Mouse (Mus musculus) kidney, postnatal 36 days (tissue): Measurements from ENCODE around the gene Psma6.
A peak's percentile ranks its signal among the peaks of the same experiment; 100 is the strongest.
"Not testable (repeated sequence)": the region's sequence is repeated elsewhere in the genome, so short reads cannot be mapped to it uniquely, and the experiment has no call there.

ENCODE experiments used
- DNase-seq, 2 experiments: peaks; one replicate each; pipeline ENCODE4 v3.0.0; 2021 to 2022; ENCODE audit warnings: mixed read lengths in 2 of 2

Psma6 gene

DNA sequence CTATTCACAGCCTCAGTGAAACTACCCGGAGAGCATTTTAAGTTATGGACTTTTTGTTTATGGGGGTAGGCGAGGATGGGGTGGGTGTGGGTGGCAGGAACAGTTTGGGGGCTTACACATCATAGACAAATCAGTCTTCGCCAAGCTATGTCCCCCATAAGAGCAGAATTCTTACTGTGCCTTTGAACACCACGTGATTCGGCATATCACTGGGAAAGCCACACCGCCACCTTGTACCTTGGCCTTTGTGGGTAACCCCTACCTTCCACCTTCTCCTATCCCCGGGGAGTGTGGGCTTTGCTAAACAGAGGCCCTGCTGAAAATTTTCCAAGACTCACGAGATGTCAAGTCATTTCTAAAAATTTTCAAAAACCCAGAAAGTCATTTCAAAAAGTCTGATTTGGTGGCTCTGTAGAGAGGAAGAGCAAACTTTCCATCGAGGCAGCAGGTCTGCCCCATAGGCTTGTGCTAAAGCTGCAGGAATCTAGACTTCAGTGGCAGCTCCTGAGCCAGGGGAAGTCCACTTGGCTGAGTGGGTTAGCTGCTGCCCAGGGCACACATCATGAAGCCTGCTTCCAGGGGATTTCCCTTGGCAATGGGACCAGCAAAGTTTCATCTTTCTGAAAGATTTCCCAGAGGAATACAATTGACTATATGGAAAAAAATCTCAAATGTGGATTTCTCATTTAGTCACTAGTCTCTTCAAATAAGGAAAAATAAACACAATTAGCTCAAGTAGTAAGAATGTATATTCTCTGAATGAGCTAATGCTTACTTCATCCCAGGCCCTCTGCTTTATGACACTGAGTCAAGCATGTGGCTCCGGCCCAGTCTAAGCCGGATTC is 8.9 kb downstream of the Psma6 start:
- no peak for DNase-seq

DNA sequence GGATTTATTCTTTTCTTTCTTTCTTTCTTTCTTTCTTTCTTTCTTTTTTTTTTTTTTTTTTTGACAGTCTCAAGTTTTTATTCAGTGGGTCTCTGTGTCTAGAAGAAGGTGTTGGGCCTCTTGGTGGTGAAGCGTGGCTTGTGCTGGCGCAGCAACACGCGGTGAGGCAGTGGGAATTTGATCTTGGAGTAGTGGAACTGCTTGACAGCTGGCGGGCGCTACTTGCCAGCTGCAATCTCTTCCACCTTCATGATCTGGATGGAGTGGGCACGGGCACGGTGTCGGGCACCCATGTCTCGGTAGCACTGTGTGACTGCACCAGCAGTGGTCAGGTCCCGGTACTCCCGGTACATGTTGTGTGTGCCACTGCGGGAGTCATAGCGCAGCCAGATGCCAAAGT is 11.6 kb downstream of the Psma6 start:
- not testable (repeated sequence) for DNase-seq

DNA sequence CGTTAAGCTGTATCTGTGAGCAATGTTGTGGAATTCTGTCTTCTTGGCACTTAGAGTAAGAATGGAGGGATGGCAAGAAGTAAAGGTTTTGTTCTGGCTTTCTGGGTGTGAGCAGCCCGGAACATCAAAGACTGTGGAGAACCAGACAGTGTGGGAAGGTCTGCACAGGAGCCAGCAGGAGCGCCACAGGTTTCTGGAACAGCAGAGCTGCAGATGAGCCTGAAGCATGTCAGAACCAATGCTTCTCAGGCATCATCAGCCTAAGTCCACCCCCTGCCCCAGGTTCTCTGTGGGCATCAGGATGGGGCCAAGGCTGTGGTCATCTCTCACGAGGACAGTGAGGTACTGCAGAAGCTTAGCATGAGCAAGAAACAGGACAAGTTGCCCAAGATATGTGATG is 12.5 kb downstream of the Psma6 start:
- DNase-seq = no peak

DNA sequence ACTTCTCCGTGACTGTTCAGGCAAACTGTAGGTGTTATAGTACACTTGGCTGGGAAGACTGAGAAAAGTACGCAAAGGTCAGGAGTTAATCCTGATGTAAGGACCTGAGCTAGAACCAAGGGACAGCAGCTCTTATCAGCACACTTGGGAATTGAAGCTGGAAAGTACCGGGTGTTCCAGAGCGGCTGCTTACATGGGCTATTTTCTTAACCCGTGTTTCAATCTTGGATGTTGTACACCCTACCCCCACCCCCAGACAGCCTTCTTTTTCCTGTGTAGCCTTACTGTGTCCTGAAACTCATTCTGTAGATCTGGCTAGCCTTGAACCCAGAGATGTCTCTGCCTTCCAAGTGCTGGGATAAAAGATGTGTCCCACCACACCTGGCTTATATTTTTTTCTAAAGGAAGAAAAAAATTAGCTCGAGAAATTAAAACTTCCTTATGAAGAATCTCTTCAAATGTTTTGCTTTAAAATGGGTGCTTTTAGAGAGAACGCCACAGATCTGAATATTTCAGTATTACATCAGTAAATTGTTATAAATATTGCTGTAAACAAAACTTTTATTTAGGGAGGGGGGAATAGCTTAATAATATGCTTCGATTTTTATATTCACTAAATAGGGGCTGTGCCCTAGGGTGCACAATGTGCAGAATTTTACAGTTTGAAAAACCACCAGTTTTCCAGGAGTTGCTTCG is 13.7 kb downstream of the Psma6 start:
- peak in 1 of 2 experiments; percentile 51 for DNase-seq

DNA sequence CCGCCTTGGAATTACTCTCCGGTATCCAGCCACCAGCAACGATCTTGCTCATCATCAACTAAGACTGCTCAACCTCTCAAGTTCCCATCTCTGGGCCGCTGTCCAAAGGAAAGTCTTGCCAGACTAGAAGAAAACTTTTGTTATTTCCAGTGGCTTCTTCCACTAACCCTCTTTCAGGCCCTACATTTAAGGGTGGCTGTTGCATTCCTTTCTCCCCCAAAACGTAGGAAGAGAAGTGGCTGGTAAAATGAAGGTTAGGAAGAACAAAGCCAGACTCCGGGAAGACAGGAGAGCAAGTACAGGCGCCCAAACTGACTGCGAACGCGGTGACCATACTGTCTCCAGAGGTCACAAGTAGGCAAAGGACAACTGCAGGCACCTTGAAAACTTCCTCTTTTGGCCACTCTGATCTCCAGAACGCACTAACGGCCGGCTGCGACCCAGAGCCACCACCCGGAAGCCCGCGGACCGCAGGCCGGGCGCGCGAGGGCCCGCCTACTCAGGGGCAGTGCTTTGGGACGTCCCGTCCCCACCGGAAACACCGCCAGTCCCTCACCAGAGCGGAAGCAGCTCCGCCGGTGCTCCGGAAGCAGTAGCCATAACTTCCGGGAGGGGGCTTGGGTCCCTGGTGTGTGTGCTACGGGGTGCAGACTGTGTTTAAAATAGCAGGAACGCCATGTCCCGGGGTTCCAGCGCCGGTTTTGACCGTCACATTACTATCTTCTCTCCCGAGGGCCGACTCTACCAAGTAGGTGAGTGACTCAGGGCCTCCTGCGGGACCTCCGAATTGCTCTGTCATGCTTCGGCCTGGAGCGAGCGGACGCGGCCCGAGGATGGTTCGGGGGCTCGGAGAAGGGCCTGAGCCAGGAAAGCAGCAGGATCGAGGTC is 14.5 kb downstream of the Psma6 start:
- DNase-seq = peak; percentile 94

DNA sequence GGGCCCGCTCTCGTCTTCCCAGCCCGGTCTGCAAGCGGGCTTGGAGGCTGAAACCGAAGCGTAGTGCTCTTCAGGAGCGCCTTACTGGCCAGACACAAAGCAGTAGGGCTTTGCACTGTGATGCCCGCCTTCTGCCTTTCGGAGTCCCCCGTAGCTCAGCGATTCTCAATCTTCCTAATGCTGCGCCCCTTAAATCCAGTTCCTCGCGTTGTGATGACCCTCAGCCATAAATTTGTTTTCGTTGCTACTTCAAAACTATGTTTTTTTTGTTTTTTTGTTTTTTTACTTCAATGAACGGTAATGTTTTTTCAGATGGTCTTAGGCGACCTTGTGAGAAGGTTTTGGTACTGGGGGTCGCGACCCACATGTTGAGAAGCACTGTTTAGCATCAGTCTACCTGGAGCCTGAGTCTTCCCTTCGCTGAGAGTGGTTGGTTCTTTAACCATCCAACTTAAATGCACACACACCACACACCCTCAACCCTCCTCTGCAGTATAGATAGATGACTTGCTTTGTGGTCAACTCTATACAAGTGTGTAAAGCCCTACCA is 15.2 kb downstream of the Psma6 start:
- no peak for DNase-seq

DNA sequence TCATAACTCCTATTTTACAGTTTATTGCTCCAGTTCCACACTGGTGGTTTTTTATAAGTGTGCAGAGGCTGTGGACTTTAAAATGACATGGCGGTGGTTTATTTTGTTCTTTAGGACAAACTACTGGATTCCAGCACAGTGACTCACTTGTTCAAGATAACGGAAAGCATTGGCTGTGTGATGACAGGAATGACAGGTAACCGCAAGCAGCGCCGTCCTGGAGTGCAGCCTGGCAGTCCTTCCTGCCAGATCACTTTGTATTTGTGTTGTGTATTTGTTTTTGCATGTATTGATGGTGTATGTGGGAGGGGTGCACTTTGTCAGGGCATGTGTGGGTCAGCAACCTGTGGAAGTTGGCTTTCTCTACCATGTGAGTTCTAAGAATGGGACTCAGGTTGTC is 23.9 kb downstream of the Psma6 start:
- DNase-seq = no peak

DNA sequence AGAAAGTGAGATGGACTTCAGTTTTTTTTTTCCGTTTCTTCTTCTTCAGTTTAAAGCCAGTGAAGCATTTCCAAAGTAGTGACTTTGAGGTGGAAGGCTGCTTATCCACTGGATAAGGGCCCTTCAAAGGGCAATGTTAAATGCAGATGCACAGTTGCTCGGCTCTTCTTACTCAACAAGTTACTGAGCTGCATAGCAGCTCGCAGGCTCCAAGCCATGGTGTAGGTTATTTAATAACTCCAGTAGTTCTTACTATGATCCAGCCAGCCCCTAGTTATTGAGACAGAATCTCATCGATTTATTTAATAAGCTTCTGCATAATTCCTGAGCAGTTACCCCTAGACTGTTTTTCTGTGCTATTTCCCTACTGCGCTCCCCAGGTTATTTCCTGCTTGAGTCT is 31.2 kb downstream of the Psma6 start:
- DNase-seq = peak; percentile 23 to 43

DNA sequence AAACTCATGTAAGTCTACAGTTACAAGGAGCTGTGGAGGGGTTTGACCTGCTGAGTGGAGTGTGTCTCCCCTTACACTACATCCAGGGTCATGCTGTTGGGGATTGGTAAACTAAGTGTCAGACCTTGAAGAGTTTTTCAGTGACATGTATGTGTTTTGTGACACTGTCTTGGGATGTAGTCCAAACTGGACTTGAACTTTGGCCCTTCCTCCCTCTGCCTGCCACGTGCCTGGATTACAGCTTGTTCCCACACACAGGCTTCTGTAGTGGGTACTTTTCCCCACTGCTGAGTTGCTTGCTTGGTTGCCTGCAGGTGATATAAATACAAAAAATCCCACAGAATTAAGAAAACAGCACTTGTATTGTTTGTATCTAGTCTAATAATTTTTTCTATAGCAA is 31.7 kb downstream of the Psma6 start:
- DNase-seq = peak; percentile 82 to 84

DNA sequence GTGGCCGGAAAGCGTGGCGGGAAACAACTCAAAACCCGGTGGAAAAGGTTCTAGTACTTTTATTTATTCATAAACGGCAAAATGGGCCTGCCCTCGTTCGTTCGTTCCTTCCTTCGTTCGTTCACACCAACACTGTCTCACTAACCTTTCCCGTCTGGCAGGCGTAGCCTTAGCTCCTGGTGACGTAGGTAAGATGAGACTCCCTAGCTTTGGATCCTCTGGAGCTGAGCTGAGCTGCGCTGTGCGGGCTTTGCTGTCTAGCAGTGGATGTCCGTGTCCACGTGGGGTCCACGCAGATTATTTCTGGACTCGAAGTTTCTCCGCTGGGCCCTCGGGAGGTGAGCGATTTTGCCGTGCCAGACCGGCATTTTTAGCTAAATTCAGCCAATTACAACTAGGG is 36.2 kb downstream of the Psma6 start:
- no peak for DNase-seq

DNA sequence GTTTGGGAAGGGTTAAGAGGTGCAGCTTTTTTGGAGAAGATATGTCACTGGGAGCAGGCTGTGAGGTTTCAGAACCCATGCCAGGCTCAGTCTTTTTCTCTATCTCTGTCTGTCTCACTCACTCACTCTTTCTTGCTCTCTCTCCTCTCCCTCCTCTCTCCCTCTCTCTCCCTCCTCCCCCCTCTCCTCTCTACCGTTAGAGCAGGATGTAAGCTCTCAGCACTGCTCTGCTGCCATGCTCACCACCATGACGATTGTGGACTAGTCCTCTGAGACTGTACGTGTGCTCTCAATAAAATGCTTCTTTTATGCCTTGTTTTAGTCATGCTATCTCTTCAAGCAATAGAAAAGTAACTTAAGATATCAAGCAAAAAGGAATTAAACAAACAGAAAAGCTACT is 38.0 kb downstream of the Psma6 start:
- DNase-seq = no peak

DNA sequence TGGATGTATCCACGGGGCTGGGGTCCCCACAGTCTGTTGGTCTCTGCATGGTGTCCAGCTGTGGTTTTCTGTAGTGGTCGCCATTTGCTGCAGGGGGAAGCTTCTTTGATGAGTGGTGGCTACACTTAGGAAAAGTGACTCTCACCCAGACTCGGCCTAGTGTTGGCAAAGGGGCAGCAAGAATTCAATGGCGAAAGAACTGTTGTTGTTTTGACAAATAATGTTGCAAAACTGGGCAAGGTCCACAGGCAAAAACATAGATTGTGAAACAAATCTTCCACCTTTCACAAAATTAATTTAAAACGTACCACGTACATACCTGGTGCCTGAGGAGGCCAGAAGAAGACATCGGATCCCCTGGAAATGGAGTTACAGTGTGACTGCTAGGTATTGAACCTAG is 42.3 kb downstream of the Psma6 start:
- no peak for DNase-seq

DNA sequence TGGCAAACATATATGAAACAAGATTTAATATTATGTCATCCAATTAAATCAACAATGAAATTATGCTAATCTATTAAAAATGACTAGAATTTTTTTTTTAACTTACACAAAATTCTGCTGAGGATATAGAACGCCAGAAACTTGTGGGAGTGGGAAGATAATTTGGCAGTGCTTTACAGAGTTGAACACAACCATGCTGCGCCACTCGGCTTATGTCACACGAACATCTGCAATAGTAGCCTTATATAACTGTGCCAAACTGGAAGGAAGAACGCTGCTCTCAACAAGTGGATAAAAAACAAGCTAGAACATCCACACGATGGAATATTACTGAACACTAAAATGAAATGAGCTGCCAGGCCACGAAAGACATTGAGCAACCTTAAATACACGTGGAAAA is 45.2 kb downstream of the Psma6 start:
- no peak for DNase-seq

DNA sequence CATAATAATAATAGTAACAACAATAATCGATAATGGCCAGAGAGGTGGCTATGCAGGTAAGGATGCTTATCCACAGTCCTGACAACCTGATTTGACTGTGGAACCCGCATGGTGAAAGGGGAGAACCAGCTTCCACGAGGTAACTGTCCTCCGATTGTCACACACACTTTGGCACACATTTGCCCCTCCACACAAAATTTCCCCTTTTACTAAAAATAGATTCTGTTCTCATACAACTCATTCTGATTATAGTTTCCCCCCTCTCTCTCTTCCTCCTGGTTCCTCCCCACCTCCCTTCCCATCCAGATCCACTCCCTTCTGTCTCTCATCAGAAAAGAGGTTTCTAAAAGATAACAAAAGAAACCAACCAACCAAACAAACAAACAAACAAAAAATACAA is 45.9 kb downstream of the Psma6 start:
- no peak for DNase-seq

DNA sequence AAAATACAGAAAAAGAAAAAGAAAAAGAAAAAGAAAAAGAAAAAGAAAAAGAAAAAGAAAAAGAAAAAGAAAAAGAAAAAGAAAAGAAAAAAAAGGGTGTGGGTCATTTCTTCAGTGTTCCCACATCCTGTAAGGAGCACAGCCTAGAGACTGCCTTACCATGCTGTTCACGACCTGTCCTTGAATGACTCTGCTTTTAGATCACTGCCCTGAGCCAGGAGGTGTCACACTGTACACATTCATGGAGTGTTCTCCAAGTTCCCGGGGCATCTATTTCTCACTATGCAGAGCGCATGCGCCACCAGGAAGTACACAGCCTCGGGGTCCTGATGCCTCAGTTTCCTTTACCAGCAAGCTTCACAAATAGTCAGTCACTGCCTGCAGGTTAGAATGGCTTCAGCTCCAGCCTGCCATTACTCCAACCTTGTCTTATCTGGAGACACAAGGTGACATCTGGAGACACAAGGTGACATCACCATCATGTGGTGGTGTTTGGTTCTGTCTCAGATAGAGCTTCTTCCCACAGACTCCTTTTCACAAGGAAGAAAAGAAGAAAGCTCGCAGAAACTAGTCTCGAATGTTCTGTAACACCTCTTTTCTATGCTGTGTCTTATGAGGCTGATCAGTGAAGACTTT is 48.4 kb downstream of the Psma6 start:
- DNase-seq = no peak

DNA sequence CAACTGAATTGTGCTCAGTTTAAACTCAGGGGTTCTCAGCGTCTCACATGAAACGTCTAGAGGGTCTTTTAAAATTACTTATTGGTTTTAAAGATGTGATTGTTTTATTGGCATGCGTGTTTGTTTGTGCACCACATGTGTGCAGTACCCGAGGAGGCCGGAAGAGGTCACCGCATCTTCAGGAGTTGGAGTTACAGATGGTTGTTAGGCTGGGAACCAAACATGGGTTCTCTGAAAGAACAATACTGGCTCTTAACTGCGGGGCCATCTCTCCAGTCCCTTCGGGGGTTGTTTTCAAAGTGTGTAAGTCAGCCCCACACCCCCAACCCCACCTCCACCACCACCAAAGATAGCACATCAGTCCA is 48.9 kb downstream of the Psma6 start:
- DNase-seq = no peak

DNA sequence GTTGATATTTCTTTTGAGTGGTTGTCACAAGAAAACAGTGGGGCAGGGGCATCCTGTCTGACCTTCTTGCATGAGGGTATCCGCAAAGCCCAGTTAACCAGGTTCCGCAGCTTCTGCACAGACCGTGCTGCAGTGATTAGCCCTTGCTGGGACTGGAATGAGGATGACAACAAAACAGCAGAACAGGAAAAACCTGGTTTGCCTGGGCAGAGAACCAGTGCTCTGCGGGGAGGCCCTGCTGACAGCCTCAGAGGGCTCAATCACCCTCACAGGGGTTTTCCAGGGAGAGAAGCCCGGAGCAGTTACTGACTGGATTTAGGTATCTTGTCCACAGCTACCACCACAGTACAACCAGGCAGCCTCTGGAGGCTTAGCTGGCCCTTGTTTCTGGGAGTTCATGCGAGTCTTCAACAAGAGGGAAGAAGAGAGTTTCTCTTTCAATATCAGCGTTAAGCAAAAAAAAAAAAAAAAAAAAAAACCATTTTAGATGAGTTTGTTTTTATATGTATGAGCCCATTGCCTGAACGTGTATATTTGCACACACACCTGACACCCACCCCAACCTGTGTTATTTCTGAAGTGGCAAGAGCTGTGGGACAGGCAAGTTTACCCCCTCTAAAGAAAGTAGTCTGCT is 49.9 kb downstream of the Psma6 start:
- DNase-seq = peak in 1 of 2 experiments; percentile 45

DNA sequence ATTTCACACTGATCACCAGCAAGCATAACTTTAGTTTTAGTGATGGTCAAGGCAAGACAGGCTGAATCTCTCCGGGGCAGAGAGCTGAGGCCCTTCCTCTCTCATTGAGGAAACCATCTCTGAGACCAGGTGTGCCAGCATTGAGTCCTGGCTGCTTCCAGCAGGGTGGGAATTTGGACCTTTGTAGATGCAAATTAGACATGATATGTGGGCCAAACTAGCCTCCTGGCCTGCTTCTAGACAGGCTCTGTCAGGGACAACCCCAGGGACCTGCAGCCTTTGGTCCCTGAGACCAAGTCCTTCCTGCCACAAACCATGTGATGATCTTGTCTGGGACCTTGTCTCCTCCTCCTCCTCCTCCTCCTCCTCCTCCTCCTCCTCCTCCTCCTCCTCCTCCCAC is 51.1 kb downstream of the Psma6 start:
- peak; percentile 30 to 45 for DNase-seq

DNA sequence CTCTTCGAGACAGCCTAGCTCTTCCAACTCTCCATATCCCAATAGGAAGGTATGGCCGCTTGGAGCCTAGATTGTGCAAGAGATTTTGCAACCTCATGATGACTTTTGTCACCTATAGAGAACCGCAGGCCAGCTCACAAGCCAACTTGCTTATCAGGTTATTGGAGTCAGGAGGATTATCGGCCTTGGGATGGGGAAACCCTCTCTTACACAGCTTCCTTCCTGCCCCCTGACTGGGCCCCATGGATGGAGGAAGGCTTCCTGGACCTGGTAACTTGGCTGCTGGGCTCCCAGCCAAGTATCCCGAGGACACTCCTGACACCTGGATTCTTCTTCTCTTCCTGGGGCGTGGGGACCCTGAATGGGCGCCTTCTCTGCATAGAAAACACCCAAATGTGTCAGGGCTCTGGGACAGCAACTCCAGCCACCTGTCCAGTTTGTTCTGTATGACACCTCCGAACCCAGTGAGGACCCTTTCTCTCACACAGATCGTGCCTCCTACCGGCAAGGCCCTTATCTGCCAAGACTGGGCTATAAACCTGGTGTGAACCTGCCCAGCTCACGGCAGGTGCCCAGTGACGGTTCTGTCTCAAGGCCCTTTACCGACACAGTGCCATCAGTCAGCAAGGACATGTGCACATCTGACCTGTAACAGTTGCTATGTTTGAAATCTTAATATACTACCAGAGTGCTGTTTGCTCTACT is 53.3 kb downstream of the Psma6 start:
- DNase-seq = peak; percentile 33 to 58

DNA sequence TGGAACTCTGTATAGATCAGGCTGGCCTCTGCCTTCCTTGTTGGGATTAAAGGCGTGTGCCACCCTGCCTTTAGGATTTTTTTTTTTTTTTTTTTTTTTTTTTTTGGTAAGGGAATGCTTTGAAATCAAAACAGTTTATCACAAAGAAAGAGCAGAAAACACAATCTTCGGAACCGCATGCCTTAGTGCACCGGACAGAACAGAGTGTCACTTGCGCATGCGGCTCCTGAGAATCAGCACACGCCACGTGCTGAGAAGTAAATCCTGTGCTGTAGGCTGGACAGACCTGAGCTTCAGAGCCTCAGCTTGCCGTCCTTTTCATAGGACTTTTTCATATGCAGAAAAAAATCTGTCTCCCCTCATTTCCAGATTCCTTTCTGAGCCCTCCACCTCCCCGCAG is 54.0 kb downstream of the Psma6 start:
- DNase-seq = no peak

DNA sequence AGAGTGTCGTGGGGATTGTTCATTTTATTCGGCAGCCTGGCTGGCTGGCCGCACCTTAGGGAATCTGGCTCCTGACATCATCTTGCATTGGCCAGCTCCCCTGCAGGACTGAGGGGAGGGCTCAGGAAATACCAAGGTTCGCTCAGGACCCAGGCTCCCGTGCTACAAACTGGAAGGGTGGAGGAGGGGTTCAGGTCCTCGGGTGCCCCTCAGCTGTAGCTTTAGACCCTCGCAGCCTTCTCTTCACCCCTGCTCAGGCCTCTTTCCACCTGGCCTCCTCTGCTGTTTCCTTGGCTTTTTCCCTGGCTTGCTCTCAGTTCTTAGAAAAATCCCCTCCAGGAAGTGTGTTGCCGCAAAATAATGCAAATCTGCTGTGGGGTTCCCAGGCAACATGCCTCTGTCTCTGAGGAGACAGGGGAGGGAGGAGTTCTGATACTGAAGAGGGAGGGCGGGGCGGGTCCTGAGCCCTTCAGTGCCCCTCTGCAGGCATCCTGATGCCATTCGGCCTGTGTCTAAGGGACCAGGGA is 54.7 kb downstream of the Psma6 start:
- DNase-seq = no peak
